Mouse (Mus musculus) urinary bladder, postnatal 14 days (tissue): ENCODE data around the gene Gm10972.
"Not testable (repeated sequence)": the region's sequence is repeated elsewhere in the genome, so short reads cannot be mapped to it uniquely, and the experiment has no call there.

ENCODE experiments used
- DNase-seq: peaks from one replicate; pipeline ENCODE4 v3.0.0; 2021; ENCODE audit warnings: low spot score

The Gm10972 gene

DNA sequence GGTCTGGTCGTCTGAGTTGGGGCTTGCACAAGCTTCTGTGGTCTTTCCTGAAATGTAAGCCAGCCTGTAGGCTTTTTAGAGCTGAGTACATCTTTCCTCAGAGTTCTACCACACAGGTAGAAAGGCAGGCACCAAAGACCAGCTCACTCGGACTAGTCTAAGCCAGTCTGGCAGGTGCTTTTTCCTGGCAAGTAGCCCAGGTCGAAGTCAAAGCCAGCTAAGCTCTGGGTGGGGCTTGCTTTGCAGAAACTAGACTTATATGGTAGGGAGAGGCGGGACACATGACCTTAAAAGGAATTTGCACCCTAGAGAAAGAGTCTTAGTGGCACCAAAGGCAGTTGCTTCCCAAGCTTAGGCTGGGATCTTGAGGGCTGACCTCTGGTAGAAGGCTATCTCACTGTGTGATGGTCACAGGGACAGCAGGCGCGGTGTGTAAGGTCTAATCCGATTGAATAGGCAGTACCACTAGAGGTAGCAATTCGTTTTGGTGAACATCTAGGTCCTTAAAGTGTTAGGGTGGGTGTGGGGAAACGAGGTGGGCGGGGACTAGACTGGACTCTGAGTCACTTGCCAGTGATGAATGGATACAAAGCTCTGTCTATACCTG lies 16.3 kb downstream of the Gm10972 start:
- DNase-seq = not testable (repeated sequence)

DNA sequence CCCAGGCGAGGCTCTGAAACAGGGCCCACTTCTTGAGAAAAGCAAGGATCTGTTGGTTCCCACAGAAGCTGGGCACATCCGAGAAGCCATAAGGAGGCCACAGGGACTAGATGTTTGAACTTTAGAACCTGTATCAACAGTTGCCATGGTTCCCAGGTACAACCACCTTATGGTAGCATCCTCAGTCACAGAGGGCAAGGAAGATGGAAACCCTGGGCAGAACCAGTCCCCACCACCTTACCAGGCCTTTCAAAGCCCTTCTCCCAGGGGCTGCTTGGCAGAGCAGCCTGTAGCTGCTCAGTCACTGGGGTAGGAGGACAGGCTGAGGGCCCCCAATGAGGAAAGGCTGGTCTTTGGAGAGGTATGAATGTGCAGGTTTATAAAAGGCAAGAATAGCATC lies 17.9 kb downstream of the Gm10972 start:
- DNase-seq = not testable (repeated sequence)

DNA sequence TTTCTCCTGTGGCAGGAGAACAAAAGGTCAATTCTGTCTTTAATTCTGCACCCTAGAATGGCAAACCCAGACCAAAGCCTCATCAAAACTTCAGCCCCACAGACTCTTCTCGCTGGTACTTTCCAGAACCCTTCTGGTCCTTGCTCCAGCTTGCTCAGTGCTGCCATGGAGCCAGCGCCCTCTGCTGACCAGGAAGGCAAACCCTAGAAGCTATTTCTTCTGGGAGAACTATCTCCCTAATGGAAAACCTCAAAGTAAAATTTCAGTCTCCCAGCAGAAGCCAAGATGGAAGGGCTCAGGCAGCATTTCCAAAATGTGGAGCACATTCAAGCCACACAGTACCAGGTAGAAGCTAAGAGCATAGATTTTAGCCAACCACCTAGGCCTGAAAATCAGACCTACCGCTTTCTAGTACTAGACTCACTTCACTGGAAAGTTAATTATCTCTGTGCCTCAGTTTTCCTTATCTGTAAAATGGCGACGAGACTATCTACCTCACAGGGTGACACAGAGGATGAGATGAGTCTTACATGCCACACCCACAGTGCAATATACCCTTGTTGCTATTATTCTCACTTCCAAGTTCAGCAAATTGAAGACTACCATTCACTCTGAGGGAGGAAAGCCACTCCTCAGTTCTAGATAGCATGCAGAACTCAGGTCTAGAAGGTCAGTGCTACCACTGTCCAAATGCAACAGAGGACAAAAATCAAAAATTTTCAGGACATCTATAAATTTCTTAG lies 22.3 kb downstream of the Gm10972 start:
- not testable (repeated sequence) for DNase-seq

DNA sequence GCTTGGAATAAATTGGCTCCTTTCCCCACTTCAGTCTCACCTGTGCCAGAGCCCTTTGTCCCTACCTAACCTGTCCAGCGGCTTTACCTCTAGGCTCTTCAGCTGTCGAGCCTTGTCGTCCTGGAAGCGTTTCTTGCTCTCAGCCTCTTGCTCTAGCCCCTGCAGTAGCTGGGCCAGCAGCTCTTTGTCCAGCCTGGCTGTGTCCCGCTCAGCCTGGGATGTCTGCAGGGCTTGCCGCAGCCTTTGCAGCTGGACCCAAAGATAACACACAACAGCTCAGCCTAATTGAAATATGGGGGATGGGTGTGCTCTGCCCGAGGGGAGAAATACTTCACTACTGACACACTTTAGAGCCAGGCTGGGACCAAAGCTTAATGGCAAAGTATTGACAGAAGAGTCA lies 23.0 kb downstream of the Gm10972 start:
- DNase-seq = peak; percentile 54

DNA sequence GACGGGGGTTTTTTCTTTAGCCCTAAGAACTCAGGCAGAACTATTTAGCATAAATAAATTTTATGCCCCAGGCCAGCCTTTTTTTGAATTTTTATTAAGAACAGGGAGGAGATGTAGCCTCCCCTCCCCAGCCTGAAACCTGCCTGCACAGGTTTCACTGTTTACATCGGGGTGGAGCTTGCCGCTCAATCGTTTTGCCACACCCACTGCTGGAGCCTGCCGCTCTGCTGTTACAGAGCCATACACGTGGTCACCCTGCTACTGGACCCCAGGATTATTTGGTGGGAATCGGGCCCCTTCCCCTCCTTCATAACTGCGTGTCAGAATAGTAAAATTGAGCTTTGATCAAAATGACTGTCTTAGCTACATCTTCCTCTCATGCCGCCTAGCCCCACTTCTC lies 32.2 kb downstream of the Gm10972 start:
- DNase-seq = peak; percentile 31

DNA sequence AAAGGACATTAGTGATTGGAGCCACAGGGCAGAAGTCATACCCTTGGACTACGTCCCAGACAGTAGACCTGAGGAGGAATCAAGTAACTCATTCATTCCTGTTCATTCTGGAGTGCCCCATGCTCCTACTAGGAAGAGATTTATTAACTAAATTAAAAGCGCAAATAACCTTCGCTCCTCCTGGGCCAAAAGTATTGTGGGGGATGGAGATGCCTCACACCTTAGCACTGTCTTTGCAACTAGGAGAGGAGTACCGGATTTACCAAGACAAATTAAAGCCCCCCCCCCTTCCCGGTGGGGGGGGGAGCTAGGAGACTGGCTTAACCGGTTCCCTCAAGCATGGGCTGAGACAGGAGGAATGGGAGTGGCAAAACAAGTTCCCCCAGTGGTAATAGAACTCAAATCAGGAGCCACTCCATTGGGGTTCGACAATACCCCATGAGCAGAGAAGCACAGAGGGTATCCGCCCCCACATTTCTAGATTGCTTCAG lies 36.5 kb downstream of the Gm10972 start:
- DNase-seq = peak; percentile 75

DNA sequence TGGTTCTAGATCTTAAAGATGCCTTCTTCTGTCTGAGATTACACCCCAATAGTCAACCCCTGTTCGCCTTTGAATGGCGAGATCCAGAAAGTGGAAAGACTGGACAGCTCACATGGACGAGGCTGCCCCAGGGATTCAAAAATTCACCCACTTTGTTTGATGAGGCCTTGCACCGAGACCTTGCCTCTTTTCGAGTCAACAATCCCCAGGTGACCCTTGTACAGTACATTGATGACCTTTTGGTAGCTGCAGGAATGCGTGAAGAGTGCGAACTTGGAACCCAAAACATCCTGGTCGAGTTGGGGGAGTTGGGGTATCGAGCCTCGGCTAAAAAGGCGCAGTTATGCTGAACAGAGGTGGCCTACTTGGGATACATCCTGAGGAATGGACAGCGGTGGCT lies 37.1 kb downstream of the Gm10972 start:
- not testable (repeated sequence) for DNase-seq

DNA sequence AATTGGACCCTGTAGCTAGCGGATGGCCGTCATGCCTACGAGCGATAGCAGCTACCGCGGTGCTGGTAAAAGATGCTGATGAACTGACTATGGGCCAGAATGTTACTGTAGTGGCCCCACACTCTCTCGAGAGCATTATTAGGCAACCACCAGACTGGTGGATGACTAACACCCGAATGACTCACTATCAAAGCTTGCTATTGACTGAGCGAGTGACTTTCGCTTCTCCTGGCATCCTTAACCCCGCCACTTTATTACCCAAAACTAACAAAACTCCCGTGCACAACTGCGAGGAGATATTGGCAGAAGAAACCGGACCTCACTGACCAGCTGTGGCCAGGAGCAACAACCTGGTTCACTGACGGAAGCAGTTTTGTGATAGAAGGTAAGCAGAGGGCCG lies 37.9 kb downstream of the Gm10972 start:
- DNase-seq = peak; percentile 42

DNA sequence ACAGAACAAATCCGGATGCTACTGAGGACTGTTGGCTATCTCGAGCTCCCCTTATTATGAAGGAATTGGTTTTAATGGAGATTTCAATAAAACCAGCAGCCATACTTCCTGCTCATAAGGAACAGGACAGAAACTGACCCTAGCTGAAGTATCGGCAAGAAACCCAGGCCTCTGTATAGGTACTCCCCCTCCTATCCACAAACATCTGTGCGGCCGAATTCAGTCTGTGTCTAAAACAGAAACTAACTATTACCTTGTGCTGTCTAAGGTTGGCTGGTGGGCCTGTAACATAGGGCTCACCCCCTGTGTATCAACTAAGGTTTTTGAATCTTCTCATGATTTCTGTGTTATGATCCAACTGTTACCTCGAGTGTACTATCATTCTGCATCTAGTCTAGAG lies 40.7 kb downstream of the Gm10972 start:
- DNase-seq = no peak

DNA sequence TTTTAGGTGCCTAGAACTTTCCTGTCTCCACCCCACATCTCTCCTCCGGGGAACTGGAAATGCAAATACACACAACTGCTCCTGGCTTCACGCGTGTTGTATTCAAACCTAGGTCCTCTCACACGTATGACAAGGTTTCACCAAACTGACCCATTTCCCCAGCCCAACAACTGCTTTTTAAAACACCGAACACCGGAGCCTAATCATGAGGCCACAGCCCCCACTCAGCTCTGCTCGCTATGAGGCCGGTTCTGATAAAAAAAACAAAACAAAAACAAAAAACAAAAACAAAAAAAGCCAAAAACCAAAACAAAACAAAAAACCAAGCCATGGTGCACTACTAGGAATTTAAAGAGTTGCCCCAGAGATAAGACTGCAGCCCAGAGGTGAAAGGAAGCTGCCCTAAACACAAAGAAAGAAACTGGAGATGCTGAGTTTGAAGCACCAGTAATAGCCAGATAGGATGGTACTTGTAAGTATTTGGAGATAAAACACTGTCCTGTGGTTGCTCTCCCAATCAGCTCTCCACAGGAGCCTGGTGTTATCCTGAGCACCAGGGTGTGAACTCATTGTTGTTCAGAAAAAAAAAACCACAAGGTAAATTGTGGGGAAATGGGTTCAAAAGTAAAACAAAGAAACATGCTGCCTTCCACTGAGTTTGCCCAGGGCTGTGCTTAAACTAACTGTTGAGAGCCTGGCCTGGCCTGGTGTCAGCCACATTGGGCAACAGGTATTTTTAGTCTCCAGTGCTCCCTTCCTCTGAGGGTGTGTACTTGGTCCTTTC lies 43.3 kb downstream of the Gm10972 start:
- not testable (repeated sequence) for DNase-seq

DNA sequence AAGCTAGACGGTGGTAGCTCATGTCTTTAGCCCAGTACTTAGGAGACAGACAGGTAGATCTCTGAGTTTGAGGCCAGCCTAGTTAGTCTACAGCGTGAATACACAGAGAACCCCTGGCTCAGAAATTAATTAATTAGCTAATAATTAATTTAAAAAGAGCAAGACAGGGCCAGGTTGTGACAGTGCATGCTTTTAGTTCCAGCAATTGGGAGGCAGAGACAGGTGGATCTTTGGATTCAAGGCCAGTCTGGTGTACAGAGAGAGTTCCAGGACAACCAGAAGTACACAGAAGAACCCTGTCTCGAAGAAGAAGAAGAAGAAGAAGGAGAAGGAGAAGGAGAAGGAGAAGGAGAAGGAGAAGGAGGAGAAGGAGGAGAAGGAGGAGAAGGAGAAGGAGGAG lies 45.8 kb downstream of the Gm10972 start:
- not testable (repeated sequence) for DNase-seq

DNA sequence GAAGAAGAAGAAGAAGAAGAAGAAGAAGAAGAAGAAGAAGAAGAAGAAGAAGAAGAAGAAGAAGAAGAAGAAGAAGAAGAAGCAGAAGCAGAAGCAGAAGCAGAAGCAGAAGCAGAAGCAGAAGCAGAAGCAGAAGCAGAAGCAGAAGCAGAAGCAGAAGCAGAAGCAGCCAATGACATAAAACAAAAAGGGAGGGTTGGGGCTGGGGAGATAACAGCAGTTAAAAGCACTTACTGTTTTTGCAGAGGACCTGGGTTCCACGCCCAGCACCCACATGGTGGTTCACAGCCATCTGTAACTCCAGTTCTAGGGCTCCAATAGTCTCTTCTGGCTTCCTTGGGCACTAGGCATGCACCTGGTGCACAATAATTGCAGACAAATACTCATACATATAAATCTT lies 46.3 kb downstream of the Gm10972 start:
- not testable (repeated sequence) for DNase-seq

DNA sequence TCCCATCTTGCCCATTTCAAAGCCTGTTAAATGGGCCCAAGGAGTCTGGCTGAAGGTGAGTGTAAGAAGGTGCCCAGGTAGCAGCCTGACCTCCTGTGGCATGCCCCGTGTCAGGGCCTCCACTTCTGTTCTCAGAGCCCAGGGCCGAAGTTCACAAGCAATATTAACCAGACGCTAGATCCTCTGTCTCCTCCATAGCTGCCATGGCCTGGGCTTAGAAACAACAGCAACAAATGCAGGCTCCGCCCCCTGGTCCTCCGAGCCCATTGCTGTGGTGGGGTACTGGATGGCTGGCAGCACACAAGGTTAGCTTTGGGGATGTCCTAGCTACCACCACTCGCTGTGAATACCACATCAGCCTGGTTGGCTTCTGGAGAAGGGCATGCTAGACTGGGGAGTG lies 47.2 kb downstream of the Gm10972 start:
- not testable (repeated sequence) for DNase-seq

DNA sequence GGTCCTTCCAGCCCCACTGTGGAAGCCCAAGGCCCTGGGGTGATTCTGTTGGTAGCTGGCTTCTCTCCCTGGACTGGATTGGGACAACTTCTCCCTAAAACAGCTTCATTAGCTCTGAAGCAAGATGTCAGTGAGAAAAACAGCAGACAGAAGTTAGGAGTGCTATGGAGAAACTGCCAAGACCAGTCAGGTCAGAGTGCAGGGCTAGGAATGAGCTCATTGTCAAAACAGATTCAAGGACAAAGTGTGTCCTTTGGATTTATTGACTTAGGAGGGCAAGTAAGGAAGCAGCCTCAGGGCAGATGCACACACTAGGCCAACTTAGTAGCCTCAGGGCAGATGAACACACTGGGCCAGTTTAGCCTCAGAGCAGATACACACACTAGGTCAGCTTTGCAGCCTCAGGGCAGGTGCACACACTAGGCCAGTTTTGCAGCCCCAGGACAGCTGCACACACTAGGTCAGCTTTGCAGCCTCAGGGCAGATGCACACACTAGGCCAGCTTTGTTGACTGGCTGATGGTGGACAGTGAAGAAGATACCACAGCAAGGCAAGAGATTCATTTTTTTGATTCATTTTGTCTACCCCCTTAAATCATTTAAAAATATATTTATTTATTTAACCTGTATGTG lies 47.8 kb downstream of the Gm10972 start:
- no peak for DNase-seq

DNA sequence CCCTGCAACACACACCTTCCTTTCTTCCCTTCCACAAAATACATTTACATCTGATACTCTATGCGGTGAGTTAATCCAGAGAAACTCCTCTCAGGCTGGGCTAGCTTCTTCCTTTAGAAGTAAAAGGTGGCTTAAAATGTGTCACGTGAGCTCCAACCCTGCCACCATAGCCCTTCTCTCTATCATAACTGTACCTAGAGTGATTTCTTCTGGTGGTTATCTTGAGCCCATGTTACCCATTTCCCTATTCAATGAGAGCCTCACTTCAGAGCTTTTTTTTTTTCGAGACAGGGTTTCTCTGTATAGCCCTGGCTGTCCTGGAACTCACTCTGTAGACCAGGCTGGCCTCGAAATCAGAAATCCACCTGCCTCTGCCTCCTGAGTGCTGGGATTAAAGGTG lies 48.8 kb downstream of the Gm10972 start:
- not testable (repeated sequence) for DNase-seq
